Mouse (Mus musculus): ENCODE data around the gene Fmr1nb.
"Not testable (repeated sequence)": the region's sequence is repeated elsewhere in the genome, so short reads cannot be mapped to it uniquely, and the experiment has no call there.

The Fmr1nb gene

DNA sequence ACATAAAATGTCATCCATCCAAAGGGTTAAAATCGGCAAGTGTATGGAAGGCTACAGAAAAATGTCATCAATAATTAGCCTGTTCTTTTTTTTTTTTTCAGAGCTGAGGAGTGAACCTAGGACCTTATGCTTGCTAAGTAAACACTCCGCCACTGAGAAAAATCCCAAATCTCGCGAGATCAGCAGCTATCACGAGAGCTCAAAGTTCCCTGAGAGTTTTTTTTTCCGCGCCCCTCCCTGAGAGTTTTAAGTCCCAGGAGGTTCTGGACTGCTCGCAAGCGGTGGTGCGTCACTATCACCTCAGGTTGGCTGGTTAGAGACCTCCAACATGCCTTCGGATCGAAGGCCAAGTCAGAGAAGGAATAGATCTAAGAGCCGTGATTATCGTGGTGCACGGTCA lies at the start of gene Fmr1nb:
Gene Fmr1nb (plus strand): TSS at position 234 of the 400 bp plus-strand sequence.
- no peak for DNase-seq (ENCODE audit: low spot score in 2 of 2)

GRCm38 (mm10) chrX:68736902-68737301 lies 24.7 kb upstream of the Fmr1nb start:
- no peak for DNase-seq (ENCODE audit: low spot score in 2 of 2)

DNA sequence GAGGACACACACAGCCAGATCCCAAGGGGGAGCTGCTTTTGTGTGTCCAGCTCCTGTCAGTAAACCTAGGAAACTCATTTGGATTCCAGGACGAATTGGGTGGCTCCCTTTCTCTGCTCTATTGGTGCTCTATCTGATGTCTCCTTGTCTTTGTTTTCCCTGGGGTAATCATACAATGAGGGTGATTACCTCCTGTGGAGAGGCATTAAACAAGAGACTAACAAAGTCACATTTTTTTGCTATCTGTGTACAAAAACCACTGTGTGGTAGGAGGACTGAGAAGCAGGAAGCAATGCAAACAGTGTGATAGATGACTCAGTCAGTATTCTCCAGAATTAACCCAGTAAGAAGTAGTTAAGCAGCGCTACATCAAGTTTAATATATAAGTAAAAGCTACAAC lies 21.6 kb upstream of the Fmr1nb start:
- no peak for DNase-seq (ENCODE audit: low spot score in 2 of 2)

DNA sequence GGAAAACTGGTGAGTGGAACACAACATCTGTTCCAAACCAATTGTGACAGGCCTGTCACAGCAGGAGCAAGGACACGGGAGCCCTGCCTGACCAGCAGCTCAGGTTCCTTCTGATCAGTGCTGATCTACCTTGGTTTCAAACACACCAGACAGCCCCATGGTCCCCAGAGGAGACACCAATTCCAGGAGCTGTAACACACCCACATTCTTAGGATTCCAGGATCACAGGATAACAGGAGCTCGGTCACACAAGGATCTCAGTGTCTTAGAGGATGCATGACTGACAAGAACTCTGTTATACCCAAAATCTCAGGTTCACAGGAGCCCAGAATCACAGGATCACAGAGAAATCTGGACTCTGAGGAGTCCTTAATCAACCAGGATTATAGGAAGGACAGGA lies 58.8 kb downstream of the Fmr1nb start:
- not testable (repeated sequence) for DNase-seq (ENCODE audit: low spot score in 2 of 2)

- not testable (repeated sequence) for DNase-seq (ENCODE audit: low spot score in 2 of 2)
Observed at GRCm38 (mm10) chrX:68821059-68821458, 59.4 kb downstream of the Fmr1nb start, which contains the start of gene Gm14698. Gene Gm14698 (plus strand): TSS chrX:68821093.

- DNase-seq (ENCODE audit: low spot score in 2 of 2): no peak
Observed at GRCm38 (mm10) chrX:68839548-68840444, 78.2 kb downstream of the Fmr1nb start.

Data from cerebellum, postnatal 4 days (tissue).